Mouse (Mus musculus): ENCODE results near the gene H2-DMa. TPM values are rescaled to one million over a fixed set of nuclear protein-coding genes. Genes with fewer than 3 reads are reported as not detected.

Gene H2-DMa
- total RNA-seq, 2 experiments from 2014 or later, result 13.3 to 37.5 TPM

DNA sequence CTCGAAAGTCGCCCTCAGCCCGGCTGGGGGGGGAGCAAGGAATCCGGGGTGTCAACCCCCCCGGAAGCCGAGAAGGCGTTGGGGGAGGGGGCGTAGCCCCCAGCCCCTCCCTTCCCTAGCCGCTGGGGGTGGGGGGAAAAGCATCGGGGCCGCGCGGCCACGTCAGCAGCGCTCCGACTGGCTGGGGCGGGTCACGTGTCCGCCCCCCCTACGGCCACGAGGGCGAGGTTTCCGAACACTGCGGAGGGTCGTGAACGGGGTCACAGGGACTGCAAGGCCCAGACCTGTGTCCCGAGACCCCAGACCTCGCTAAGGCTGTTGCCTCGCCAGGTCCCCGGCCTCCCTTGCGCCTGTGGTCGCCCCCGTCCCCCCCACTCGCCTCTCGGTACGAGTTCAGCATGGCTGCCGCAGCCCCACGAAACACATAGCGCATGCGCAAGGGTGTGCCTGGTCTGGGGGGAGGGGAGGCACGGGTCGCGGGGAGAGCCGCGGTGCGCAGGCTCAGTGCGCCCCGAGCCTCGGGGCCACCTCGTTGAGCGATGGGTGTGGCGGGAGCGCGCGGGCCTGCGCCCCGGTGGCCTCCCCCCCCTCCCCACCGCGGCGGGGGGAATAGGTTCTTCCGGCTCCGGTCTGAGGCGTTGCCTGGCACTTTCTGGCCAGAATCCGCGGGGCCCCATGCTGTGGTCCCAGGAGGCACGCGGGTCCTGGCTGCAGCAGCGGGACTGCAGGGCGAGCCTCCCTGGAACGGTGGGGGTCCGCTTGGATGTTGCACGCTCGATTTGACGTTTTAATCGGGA is 3.0 kb downstream of the H2-DMa start, which contains the start of gene Brd2:
Gene Brd2 (minus strand): TSS at position 447 of the 797 bp plus-strand sequence.
- peak; percentile 47 for ATAC-seq (replicated peaks; ENCODE audit: low FRiP score, poor library complexity, severe bottlenecking)

DNA sequence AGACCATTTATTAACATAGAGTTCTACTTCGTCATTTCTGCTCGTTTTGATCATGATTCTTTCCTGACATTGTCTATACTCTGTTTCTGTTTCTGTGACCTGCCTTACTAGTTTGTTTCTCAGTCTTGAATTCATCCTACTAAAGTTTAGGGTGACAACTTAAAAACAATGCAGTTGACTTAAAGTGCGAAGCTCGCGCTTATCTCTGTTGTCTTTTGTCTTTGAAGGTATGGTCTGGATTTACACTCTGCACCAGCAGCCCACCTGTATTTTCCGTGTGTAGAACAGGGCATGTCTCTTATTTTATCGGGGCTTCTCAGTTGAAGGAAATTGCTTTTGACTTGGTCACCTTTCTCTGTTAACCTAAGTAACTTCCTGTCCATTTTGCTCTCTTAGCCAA is 3.8 kb downstream of the H2-DMa start:
- ATAC-seq (replicated peaks; ENCODE audit: low FRiP score, poor library complexity, severe bottlenecking), result no peak

DNA sequence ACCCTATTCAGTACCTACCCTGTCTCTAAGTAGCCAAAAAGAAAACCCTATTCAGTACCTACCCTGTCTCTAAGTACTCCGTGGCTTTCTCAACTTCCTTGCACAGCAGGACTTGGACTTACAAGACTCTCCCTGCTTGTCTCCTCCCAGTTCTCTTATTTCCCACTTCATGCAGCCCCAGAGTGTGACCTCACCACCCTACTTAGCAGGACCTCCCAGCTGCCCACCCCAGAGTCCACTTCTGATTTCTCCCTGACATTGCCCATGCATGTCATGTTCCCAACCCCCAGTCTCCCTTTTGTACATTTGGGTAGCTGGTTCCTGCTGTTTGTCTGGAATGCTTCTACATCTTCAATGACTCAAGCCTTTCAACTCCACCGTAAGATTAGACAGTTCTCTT is 4.2 kb downstream of the H2-DMa start:
- ATAC-seq (replicated peaks; ENCODE audit: low FRiP score, poor library complexity, severe bottlenecking), result no peak

DNA sequence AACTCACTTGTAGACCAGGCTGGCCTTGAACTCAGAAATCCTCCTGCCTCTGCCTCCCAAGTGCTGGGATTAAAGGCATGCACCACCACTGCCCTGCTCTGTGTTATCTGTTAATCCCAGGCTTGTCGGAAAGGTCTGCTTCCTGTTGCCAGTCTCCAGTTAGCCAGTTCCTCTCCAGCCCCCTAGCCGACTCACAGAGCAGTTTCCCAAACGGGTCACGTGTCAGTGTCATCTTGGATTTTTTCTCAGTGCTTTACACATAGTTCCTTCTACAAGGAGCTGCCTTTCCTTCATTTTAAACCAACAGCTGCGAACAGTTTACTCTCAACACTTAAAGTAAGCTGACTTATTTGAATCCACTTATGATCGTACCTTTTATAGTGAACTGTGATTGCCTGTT is 5.3 kb downstream of the H2-DMa start:
- no peak for ATAC-seq (replicated peaks; ENCODE audit: low FRiP score, poor library complexity, severe bottlenecking)

DNA sequence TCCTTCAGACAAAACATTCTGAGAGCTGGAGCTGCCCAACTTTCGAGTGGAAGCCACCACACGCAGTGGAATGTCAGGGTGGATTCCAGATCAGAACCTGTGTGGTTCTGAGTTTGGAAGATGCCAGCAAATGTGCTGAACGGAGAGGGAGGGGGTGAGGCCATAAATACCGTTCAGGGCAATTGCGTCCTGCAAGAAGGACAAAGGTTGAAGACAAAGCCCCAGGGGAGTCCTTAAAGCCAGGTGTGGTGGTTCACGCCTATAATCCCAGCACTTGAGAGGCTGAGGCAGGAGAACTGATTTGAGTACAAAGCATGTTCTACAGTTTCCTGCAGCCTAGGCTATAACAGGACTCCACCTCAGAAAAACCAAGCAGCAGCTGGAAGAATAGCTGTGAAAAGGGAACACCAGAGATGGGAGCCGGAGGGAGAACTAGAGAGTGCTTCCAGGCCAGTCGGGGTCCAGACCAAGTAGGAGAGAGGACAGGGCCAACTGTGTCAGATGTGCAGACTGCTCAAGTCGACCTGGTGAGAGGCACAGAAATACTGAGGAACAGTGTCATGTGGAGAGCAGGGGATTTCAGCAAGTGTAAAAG is 7.6 kb downstream of the H2-DMa start:
- ATAC-seq (replicated peaks; ENCODE audit: low FRiP score, poor library complexity, severe bottlenecking), result no peak

DNA sequence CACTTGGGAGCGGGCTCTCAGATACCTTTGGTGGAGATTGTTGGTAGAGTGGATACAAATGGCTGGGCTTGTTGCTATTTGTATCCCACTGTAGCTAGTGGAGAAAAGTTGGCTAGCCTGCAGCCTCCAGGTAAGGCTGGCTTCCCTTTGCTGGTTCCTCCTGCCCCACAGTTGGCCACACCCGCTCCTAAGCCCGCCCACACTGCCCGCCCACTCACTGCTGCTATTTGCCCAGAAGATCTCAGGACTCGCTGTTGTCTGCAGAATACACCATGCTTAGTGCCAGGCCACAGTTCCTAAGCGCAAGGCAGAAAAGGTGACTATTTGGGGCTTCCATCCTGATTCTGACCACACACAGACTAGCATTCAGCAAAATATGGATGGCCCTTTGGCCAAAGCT is 8.1 kb downstream of the H2-DMa start:
- peak; percentile 78 for ATAC-seq (replicated peaks; ENCODE audit: low FRiP score, poor library complexity, severe bottlenecking)

DNA sequence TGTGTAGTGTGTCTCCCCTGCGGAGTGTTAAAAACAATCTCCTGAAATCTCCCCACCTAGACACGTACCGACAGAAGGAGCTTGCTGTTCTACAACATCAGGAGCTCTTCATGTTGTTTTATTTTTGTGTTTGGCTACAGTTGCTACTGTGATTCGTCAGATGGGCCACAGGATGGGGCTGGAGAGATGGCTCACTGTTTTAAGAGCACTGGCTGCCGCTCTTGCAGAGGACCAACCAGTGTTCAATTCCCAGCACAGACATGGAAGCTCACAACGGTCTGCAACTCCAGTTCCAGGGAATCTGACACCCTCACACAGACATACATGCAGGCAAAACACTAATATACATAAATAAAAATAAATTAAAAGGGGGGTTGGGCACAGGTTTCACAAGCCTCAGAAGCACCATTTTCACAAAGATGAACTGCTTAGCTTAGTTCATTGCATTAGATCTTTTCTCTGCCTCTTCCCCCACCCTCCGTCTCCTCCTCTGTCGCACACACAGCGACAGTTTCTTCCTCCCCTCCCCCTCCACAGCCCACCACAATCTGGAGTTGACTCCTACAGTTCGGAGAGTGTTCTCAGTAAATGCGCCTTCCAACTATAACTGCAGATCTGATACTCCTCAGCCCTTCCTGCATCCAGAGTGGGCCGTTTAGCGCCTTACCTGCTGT is 9.1 kb downstream of the H2-DMa start:
- ATAC-seq (replicated peaks; ENCODE audit: low FRiP score, poor library complexity, severe bottlenecking), result no peak

DNA sequence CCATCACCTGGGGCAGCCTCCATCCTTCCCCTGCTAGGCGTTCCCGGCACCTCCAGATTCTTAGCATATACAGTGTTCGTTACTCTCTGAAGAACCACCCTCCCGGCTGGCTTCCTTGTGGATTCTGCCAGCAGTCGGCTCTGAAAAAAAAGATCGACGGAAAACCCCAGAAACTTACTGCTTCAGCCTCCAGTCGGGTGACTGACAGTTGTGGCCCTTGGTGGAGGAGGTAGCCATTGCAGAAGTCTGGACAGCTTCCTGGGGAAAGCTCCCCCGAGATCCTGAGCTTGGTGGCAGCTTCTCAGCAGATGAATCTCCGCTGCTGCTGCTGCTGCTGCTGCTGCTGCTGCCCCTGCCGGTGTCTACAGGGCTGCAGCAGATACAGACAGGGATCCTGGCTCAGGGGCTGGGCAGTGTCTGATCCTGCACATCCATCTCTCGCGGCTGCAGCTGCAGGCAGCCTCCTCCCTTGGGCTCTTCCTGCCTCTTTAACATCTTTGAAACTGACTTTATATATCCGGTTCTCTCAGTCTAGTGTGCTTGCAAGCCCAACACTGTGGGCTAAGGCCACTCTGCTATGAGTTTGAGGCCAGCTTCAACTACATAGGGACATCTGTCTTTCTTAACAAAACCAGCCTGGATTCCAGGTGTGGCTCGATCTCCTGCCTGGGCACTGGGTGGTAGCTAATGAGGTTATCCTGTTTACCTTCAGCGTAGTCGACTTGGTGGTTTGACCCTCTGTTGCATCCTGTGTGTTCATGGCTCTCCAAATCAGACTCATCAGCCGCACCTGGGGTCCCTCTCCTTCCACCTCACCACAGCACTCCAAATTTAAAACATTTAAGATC is 9.8 kb downstream of the H2-DMa start:
- ATAC-seq (replicated peaks; ENCODE audit: low FRiP score, poor library complexity, severe bottlenecking), result no peak

DNA sequence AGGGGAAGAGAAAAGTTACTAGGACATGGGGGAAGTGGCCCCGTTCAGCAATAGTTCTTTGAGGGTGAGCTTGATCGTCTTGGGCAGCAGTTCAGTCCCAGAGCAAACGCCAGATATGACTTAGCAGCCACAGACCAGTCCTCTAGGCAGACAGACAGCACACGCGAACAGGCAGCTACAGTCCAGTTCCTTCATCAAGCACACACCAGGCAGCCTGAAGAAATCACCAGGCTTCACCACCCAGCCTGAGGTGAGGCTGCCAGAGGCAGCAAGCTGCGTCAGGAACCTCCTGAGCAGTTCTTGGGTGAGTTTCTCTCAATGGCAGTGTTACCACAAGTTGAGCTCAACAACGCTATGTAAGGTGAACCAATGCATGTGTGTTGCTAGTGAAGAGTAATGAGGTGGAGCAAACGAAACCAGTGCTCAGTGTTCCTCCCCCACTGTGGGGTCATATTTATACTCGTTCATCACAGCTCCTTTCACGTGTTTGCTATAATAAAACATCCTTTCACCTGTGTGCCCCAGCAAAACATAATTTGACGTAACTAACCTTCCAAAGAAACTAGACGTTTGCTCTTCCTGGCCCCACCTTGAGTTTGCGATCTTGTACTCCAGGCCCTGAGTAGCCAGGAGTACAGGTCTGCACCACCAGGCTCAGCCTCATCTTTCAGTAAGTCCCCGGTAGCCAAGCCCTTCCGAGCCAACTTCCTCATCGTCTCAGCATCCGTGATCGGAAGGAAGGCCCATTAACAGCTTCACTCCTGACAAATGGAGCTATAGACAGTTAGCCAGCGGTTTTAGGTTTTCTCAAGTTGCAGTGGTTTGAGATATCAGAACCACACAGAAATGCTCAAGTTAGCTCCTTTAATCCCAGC is 11.0 kb downstream of the H2-DMa start:
- ATAC-seq (replicated peaks; ENCODE audit: low FRiP score, poor library complexity, severe bottlenecking), result no peak

DNA sequence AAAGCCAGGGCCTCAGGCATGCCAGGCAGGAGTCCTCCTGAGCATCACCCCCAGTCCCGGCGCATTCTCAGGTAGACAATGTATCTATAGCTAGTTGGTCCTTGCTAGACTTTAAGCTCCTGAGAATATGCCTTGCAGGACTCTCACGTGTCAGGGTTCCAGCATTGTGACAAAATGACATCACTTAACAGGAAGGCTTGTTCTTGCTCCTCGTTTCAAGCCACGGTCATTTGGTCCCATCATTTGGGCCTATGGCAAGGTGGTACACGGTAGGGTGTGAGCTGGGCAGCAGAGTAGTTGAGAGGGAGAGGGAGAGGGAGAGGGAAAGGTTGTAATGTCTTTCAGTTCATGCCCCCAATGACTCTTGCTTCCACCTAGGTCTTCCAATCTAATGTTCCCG is 12.6 kb downstream of the H2-DMa start:
- ATAC-seq (replicated peaks; ENCODE audit: low FRiP score, poor library complexity, severe bottlenecking), result no peak

DNA sequence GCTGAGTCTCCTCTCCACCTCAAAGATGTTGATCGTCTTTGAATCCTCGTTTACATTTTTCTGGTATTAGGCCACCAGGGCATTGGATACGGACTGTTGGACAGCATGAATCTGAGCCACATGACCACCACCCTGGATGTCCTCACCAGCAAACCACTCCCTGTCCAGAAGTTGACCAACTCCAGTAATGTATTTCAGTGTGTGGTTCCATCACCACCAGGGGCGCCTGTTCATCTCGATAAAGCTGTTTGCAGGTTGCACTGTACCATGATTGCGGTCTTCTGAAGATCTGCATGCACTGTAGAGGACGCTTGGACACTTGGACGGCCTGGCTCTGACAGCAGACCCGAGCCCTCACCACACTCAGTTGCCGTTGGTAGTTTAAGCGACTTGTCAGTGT is 13.9 kb downstream of the H2-DMa start:
- ATAC-seq (replicated peaks; ENCODE audit: low FRiP score, poor library complexity, severe bottlenecking), result no peak

DNA sequence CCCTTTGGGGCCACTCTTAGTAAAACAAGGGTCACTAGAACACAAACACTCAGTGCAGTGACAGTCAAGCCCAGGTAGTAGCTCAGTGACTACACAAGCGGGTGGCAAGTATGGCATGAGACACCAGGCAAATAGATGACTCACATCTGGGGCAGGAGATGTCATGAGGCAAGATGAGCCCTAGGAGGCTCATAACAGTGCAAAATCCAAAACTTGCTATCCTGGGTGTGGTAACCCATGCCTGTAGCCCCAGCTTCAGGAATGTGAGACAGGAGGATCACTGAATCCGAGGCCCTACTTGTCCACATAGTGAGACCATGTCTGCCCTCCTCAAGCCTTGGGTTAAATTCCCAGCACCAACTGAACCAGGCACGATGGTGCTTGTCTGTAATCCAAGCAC is 15.1 kb downstream of the H2-DMa start:
- ATAC-seq (replicated peaks; ENCODE audit: low FRiP score, poor library complexity, severe bottlenecking), result no peak

DNA sequence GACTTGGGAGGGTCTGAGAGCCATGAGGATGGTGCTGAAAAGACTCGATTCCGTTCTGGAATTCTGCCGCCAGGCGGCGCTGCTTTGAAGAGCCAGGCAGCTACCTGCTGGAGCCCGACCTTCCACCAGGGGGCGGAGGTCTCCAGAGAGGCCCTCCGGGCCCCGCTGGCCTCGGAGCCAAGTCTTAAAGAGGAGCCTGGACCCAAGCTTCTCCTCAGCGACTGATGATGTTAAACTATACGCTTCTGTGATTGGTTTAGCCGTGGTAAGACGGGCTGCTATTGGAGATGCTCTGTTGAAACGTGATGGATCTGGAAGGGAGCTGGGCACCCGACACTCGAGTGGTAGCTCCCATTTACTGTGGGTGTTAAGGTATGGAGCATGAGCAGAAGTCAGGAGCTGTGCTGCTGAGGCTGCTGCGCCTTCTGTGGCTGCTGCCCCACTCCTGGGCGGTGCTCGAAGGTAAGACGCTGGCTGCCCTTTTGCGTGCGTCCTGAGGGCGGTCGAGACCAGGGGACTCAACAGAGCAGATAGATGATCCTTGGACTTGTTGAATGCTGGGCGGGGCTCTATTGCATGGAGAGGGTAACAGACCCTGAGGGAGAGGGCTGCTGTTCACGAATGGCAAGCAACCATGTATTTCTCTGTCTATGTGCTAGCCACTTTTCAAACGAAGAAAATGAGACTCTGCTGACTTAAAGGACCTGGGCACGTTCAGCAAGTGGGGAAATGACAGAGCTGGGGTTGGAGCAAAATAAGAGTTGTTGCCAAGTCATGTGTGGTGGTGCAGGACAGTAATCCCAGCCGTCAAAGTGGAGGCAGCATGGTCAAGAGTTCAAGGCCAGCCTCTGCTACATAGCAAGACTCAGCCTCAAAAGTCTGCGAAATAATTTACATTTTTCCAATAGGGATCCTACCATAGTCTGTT is 16.2 kb downstream of the H2-DMa start:
- peak; percentile 95 for ATAC-seq (replicated peaks; ENCODE audit: low FRiP score, poor library complexity, severe bottlenecking)

DNA sequence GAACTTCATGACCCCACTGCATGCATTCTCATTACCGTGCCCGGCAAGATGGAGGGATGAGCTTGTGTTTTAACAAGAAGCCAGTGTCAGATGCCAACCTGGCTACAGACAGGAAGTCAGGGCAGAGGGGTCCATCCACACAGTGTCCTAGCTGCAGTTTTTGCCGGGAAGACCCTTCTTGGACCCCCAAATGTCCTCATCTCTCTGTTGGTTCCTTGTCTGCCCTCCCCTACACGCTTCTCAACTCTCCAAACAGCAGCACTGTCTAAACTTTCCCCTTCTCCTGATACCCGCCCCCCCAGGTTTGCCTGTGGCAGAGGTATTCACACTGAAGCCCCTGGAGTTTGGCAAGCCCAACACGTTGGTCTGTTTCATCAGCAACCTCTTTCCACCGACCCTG is 18.3 kb downstream of the H2-DMa start:
- ATAC-seq (replicated peaks; ENCODE audit: low FRiP score, poor library complexity, severe bottlenecking), result no peak

DNA sequence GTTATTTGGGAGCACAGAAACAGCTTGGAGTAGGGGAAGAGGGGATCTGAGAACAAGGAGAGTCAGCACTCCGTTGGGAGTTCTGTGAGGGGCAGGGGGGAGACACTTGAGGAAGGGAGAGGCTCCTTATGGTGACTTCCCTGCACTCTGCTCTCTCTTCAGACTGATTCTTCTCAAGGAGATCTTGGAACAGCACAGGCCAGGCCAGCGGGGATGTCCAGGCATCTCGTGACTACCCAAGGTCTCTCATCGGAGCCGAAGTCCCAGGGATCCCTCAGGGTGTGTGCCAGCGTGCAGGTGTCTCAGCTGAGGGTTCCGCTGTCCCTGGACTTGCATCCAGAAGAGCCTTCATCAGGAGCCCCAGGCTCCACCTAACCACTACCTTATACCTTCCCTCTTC is 19.3 kb downstream of the H2-DMa start:
- no peak for ATAC-seq (replicated peaks; ENCODE audit: low FRiP score, poor library complexity, severe bottlenecking)

DNA sequence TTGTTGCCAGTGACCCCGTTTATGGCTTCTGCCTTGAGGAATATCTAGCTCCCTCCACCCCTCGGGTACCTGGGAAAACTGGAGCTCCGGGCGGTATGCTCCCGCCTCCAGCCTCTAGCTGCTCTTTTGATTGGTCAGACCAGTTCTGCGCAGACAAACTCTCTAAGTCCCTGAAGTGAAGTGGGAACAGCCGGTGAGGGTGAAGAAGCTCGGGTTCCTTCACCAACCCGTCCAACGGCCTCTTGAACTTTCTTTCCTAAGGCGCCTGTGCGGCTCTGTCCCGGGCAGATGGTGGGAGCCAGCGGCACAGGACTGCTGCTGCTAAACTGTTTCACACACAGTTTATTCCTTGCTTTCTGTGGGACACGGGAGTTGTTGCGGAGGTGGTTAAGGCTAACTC is 20.1 kb downstream of the H2-DMa start:
- no peak for ATAC-seq (replicated peaks; ENCODE audit: low FRiP score, poor library complexity, severe bottlenecking)

DNA sequence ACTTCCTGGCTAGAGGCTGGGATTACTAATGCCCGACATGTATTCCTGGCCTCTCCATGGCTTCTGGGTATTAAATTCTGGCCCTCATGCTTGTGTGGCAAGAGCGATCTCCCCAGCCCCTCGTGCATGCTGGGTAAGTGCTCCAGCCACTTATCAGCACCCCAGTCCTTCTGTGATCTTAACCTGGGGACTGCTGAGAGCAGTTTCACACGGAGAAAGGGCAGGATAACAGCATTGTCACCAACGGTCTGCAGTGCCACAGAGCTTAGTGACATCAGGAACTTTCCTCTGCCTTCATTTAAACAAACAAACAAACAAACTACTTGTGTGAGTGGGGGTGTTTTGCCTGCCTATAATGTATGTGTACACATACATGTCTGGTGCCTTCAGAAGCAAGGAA is 20.9 kb downstream of the H2-DMa start:
- no peak for ATAC-seq (replicated peaks; ENCODE audit: low FRiP score, poor library complexity, severe bottlenecking)

DNA sequence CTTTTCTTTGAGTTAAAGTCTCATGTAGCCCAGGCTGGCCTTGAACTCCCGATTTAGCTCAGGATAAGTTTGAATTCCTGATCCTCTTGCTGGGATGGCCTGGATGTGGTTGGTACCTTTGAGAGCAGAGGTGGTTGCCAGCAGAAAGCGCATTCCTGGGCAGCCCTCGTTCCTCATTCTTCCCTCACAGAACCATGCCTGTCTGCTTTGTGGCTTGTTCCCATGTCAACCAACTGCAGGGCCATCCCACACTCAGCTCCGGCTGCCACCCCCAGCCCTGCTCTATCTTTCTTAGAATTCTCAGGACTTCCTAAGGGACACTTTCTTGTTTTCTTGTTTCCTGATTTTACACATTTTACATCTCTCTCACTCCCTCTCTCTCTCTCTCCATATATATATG is 22.1 kb downstream of the H2-DMa start:
- no peak for ATAC-seq (replicated peaks; ENCODE audit: low FRiP score, poor library complexity, severe bottlenecking)
